Comparison of ENCODE assay signal across 29 mouse cellular contexts in the genomic region with DNA sequence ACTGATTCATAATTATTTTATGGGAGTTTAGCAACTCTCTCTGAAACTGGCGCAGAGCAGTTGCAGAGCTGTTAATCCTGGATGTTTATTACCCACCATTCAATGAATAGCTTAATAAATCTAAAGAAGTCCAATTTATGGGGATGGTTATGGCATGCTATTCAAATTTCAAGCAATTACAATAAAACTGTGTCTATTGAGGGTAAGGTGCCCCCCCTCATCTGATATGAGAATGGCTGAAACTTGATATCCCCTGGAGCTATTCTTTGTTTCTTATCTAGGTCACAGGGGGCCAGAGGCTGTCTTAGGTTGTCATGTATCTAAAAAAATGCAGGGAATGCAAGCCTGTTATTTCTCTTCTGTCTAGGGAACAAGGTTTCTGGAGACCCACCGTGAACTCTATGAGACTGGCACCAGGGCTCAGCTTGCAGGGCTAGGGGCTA. TPM values are rescaled to one million over a fixed set of nuclear protein-coding genes. Genes with fewer than 3 reads are reported as not detected.
DNase-seq lines count a peak whose midpoint lies in the region; ATAC-seq and TF ChIP-seq lines count a peak whose summit lies in the region.
"Had no signal": no experiment of that assay in that cellular context is flagged by ENCODE, and none has a peak within 500 bp of the region (broad histone marks: within the 10 kb centered on the region; RNA-seq: fewer than 3 reads in every experiment).

No protein-coding gene starts in this region.

- peak overlapping the region; percentile 30; the same call in 1 of the 2 replicates for H3K4me2 ChIP-seq in heart, embryonic 13.5 days
- H3K4me2 ChIP-seq in midbrain, postnatal 0 days (ENCODE audit: low read depth, low read length, poor library complexity, severe bottlenecking), result no peak overlapping the region
- H3K4me2 ChIP-seq in midbrain, embryonic 14.5 days (ENCODE audit: low read length), result no peak overlapping the region
- 0 out of 2 replicates have a peak overlapping the region, but pooled peaks have one; percentile 1 for H3K4me2 ChIP-seq in intestine, postnatal 0 days (replicated peaks; ENCODE audit: low read depth)
- H3K4me2 ChIP-seq: forebrain, embryonic 13.5 days; midbrain, embryonic 13.5 days had no signal

- H3K4me3 ChIP-seq in heart, embryonic 13.5 days, result no peak overlapping the region
- H3K4me3 ChIP-seq in midbrain, postnatal 0 days (ENCODE audit: low read depth, low read length), result no peak overlapping the region
- no peak overlapping the region for H3K4me3 ChIP-seq in midbrain, embryonic 14.5 days (replicated peaks; ENCODE audit: low read depth, low read length)
- H3K4me3 ChIP-seq in intestine, postnatal 0 days (ENCODE audit: low read depth, low read length), result no peak overlapping the region
- H3K4me3 ChIP-seq: forebrain, embryonic 13.5 days; midbrain, embryonic 13.5 days had no signal

- TF ChIP-seq CTCF in midbrain, postnatal 0 days (IDR thresholded peaks at IDR 0.05), result no peak
- TF ChIP-seq CTCF in intestine, postnatal 0 days (IDR thresholded peaks at IDR 0.05; ENCODE audit: low read depth), result no peak

- ATAC-seq in heart, embryonic 13.5 days (ENCODE audit: extremely low read depth, insufficient number of reproducible peaks, low FRiP score, low TSS enrichment), result no peak
- no peak for ATAC-seq in midbrain, postnatal 0 days (ENCODE audit: low FRiP score)
- no peak for ATAC-seq in midbrain, embryonic 14.5 days (ENCODE audit: low FRiP score, low TSS enrichment)
- peak; percentile 61 for ATAC-seq in intestine, postnatal 0 days
- ATAC-seq: forebrain, embryonic 13.5 days; hindbrain, embryonic 16.5 days; midbrain, embryonic 13.5 days had no signal

- no peaks in the 10 kb centered on the region for H3K9me3 ChIP-seq in heart, embryonic 13.5 days
- no peaks in the 10 kb centered on the region for H3K9me3 ChIP-seq in midbrain, postnatal 0 days (ENCODE audit: low read length)
- no peaks in the 10 kb centered on the region for H3K9me3 ChIP-seq in midbrain, embryonic 14.5 days (ENCODE audit: control insufficient read depth, low read length)
- no peaks in the 10 kb centered on the region for H3K9me3 ChIP-seq in intestine, postnatal 0 days (ENCODE audit: control insufficient read depth)
- H3K9me3 ChIP-seq: forebrain, embryonic 13.5 days; midbrain, embryonic 13.5 days had no signal

- no peak overlapping the region for H3K9ac ChIP-seq in heart, embryonic 13.5 days
- no peak overlapping the region for H3K9ac ChIP-seq in midbrain, postnatal 0 days (replicated peaks; ENCODE audit: low read length, poor library complexity, severe bottlenecking)
- H3K9ac ChIP-seq in midbrain, embryonic 14.5 days (replicated peaks; ENCODE audit: low read length), result no peak overlapping the region
- H3K9ac ChIP-seq in intestine, postnatal 0 days (ENCODE audit: low read depth, low read length), result no peak overlapping the region
- H3K9ac ChIP-seq: forebrain, embryonic 13.5 days; liver, embryonic 14.5 days; midbrain, embryonic 13.5 days had no signal

- H3K4me1 ChIP-seq in heart, embryonic 13.5 days, result peaks cover 24% of the 10 kb centered on the region
- no peaks in the 10 kb centered on the region for H3K4me1 ChIP-seq in midbrain, postnatal 0 days (ENCODE audit: insufficient read depth, low read length)
- no peaks in the 10 kb centered on the region for H3K4me1 ChIP-seq in midbrain, embryonic 14.5 days (ENCODE audit: control insufficient read depth, insufficient read depth, low read length)
- H3K4me1 ChIP-seq in intestine, postnatal 0 days (replicated peaks; ENCODE audit: control insufficient read depth, insufficient read depth, low read length), result 0 out of 2 replicates have a peak, but pooled peaks cover 5% of the 10 kb centered on the region
- H3K4me1 ChIP-seq: forebrain, embryonic 13.5 days; midbrain, embryonic 13.5 days had no signal

- no peaks in the 10 kb centered on the region for H3K36me3 ChIP-seq in heart, embryonic 13.5 days
- no peaks in the 10 kb centered on the region for H3K36me3 ChIP-seq in midbrain, postnatal 0 days (ENCODE audit: insufficient read depth, low read length)
- H3K36me3 ChIP-seq in midbrain, embryonic 14.5 days (ENCODE audit: control insufficient read depth, insufficient read depth, low read length), result no peaks in the 10 kb centered on the region
- H3K36me3 ChIP-seq in intestine, postnatal 0 days (ENCODE audit: control insufficient read depth, insufficient read depth), result no peaks in the 10 kb centered on the region
- H3K36me3 ChIP-seq: midbrain, embryonic 13.5 days had no signal

- intact Hi-C loops in left cerebral cortex, postnatal 36 days (cut with DNase I), result no loop called here

- H3K27me3 ChIP-seq in heart, embryonic 13.5 days (replicated peaks), result no peaks in the 10 kb centered on the region
- H3K27me3 ChIP-seq in midbrain, postnatal 0 days (ENCODE audit: insufficient read depth, low read length), result no peaks in the 10 kb centered on the region
- no peaks in the 10 kb centered on the region for H3K27me3 ChIP-seq in midbrain, embryonic 14.5 days (ENCODE audit: control insufficient read depth, insufficient read depth, low read length)
- no peaks in the 10 kb centered on the region for H3K27me3 ChIP-seq in intestine, postnatal 0 days (replicated peaks; ENCODE audit: control insufficient read depth, insufficient read depth, low read length)
- H3K27me3 ChIP-seq: forebrain, embryonic 13.5 days; midbrain, embryonic 13.5 days had no signal

- DNase-seq in heart, adult 9 months (ENCODE audit: low spot score in 2 of 2), result no peak
- DNase-seq in midbrain, postnatal 0 days (ENCODE audit: low spot score), result no peak
- no peak for DNase-seq in midbrain, embryonic 14.5 days
- no peak for DNase-seq in left cerebral cortex, postnatal 36 days (ENCODE audit: low spot score in 2 of 2)
- DNase-seq in right cerebral cortex, postnatal 4 days, result no peak
- DNase-seq: adrenal gland, adult 8-10 months; cerebellum, adult 9-10 months; cerebellum, postnatal 36 days; gastrocnemius, postnatal 10 days; kidney, adult 9 months; kidney, postnatal 10 days; layer of hippocampus, postnatal 36 days; liver; lung, adult 2 months; lung, postnatal 10 days; right cerebral cortex, postnatal 25 days; spleen, adult 18-20 months; thymus, postnatal 14 days had no signal

- H3K27ac ChIP-seq in heart, embryonic 13.5 days (replicated peaks), result peak overlapping the region; percentile 67
- peak overlapping the region; percentile 27; the same call in 1 of the 2 replicates for H3K27ac ChIP-seq in midbrain, postnatal 0 days (ENCODE audit: low read depth, low read length)
- H3K27ac ChIP-seq in midbrain, embryonic 14.5 days (replicated peaks; ENCODE audit: low read depth, low read length), result no peak overlapping the region
- H3K27ac ChIP-seq in intestine, postnatal 0 days (ENCODE audit: low read depth, low read length), result no peak overlapping the region
- H3K27ac ChIP-seq: forebrain, embryonic 13.5 days; liver, embryonic 14.5 days; macrophage; midbrain, embryonic 13.5 days had no signal

- WGBS in heart, embryonic 13.5 days, result 32% methylated on average over 2 of the region's 2 CpGs
- WGBS in midbrain, postnatal 0 days, result 45% methylated on average over 2 of the region's 2 CpGs
- WGBS in midbrain, embryonic 14.5 days, result 79% methylated on average over 2 of the region's 2 CpGs
- 17% methylated on average over 2 of the region's 2 CpGs for WGBS in intestine, postnatal 0 days

RNA-seq across cellular contexts. Expression of a gene that starts 31.9 kb away (rescaled TPM):
- polyA plus RNA-seq in heart, embryonic 13.5 days (2015; fragmentation: Nextera tagmentation; extraction: Ambion mirVana), result not detected in 2 replicates
- not detected in 2 replicates for total RNA-seq in midbrain, postnatal 0 days (2014; rRNA removed)
- polyA plus RNA-seq in midbrain, postnatal 0 days (2015; fragmentation: Nextera tagmentation; extraction: Ambion mirVana), result 0.09 TPM in 1 of 2 replicates, not detected in the other
- not detected in 2 replicates for polyA plus RNA-seq in midbrain, embryonic 14.5 days (2014; fragmentation: Nextera tagmentation; extraction: Ambion mirVana)
- 1.7 and 2.0 TPM in 2 replicates for polyA plus RNA-seq in intestine, postnatal 0 days (2015; fragmentation: Nextera tagmentation; extraction: Ambion mirVana)
- not detected for total RNA-seq in left cerebral cortex, postnatal 36 days (2021)
- total RNA-seq: adrenal gland, adult 8-10 months; gastrocnemius, postnatal 10 days; layer of hippocampus, postnatal 36 days; megakaryocyte-erythroid progenitor cell, adult 5-6 weeks had no signal
- polyA plus RNA-seq: embryonic facial prominence, embryonic 11.5 days; forebrain, embryonic 13.5 days; hindbrain, embryonic 11.5 days; limb, embryonic 11.5 days; macrophage had no signal

Comparison
In these comparisons a context has a peak if more than half of its experiments do, and no peak if none do; other contexts are left out.
1. H3K27ac ChIP-seq: peak in heart, embryonic 13.5 days (single experiment) and midbrain, postnatal 0 days (single experiment); none in midbrain, embryonic 14.5 days (single experiment) and intestine, postnatal 0 days (single experiment).
2. H3K4me2 ChIP-seq: peak in heart, embryonic 13.5 days (single experiment) and intestine, postnatal 0 days (single experiment); none in midbrain, postnatal 0 days (single experiment) and midbrain, embryonic 14.5 days (single experiment).